Mouse (Mus musculus) olfactory bulb, adult 2 months (tissue): Measurements from ENCODE around the gene Sesn2.

ENCODE experiments used
- CTCF ChIP-seq: fragments of 200-500 bp; IDR thresholded peaks from 2 replicates; pipeline ENCODE4 v1.5.1; 2012; ENCODE audit warnings: low read depth, mild to moderate bottlenecking, low read length, moderate library complexity; ENCODE audit not compliant: insufficient read depth
- POLR2A ChIP-seq: fragments of 200-500 bp; IDR thresholded peaks from 2 replicates; pipeline ENCODE4 v1.6.1; 2012; ENCODE audit warnings: mild to moderate bottlenecking, low read depth, low read length, moderate library complexity; ENCODE audit not compliant: insufficient read depth

DNA sequence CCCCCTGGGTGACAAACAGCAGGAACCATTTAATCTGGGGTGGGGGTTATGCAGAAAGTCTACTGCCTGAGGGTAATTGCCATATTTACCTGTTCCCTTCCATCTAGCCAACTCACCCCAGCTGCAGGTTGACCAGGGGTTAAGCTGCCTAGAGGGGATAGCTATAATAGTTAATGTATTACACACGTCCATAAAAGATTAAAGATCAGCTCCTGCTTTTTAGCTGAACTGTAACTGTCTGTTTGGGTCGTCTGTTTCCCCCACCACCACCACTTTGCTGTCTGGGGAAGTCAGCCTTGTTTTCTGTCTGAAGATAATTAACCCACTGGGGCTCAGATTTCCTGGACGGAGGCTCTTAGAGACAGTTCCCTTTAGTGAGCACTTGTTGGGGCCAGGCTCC is 40.4 kb downstream of the Sesn2 start:
- TF ChIP-seq CTCF (no peak), POLR2A (no peak)
